Mouse (Mus musculus) midbrain, embryonic 13.5 days (tissue): ENCODE measurements at regions not wholly inside any gene's neighbourhood (a gene's known extent, or its start where the extent isn't known, plus 50 kb on each side); places are given as distances from the start of the nearest gene placed in this dataset.

Source experiments
- ATAC-seq: fragments of 200-750 bp; cut with Nextera tagmentation; 2 replicates; pipeline ENCODE4 v1.8.0; 2017; ENCODE audit warnings: mild to moderate bottlenecking, moderate TSS enrichment, moderate library complexity
- H3K27ac ChIP-seq: fragments of 300-500 bp; sonication (generic); 2 replicates; pipeline ENCODE4 v1.5.1; 2015; ENCODE audit warnings: inconsistent platforms, mild to moderate bottlenecking, moderate library complexity
- H3K27me3 ChIP-seq: fragments of 300-500 bp; sonication (generic); 2 replicates; pipeline ENCODE4 v1.6.1; 2015; ENCODE audit warnings: mild to moderate bottlenecking, inconsistent platforms
- H3K36me3 ChIP-seq: fragments of 300-500 bp; sonication (generic); 2 replicates; pipeline ENCODE4 v1.6.1; 2015; ENCODE audit warnings: mild to moderate bottlenecking, inconsistent platforms
- H3K4me1 ChIP-seq: fragments of 300-500 bp; sonication (generic); replicated peaks from 2 replicates; pipeline ENCODE4 v1.6.1; 2015; ENCODE audit warnings: inconsistent platforms
- H3K4me2 ChIP-seq: fragments of 300-500 bp; sonication (generic); replicated peaks from 2 replicates; pipeline ENCODE4 v1.6.1; 2015; ENCODE audit warnings: moderate library complexity, mild to moderate bottlenecking, inconsistent platforms
- H3K4me3 ChIP-seq: fragments of 300-500 bp; sonication (generic); replicated peaks from 2 replicates; pipeline ENCODE4 v1.5.1; 2015; ENCODE audit warnings: mild to moderate bottlenecking, inconsistent platforms
- H3K9ac ChIP-seq: fragments of 300-500 bp; sonication (generic); replicated peaks from 2 replicates; pipeline ENCODE4 v1.6.1; 2015; ENCODE audit warnings: mild to moderate bottlenecking, inconsistent platforms
- H3K9me3 ChIP-seq: fragments of 300-500 bp; sonication (generic); 2 replicates; pipeline ENCODE4 v1.6.1; 2016; ENCODE audit warnings: mild to moderate bottlenecking, inconsistent platforms
- WGBS: fragments of 180-500 bp; shearing (Covaris S2); methylation state at CpG from one replicate; pipeline ENCODE4 v1.1.7; 2015; 5-methylcytosine and 5-hydroxymethylcytosine counted together

DNA sequence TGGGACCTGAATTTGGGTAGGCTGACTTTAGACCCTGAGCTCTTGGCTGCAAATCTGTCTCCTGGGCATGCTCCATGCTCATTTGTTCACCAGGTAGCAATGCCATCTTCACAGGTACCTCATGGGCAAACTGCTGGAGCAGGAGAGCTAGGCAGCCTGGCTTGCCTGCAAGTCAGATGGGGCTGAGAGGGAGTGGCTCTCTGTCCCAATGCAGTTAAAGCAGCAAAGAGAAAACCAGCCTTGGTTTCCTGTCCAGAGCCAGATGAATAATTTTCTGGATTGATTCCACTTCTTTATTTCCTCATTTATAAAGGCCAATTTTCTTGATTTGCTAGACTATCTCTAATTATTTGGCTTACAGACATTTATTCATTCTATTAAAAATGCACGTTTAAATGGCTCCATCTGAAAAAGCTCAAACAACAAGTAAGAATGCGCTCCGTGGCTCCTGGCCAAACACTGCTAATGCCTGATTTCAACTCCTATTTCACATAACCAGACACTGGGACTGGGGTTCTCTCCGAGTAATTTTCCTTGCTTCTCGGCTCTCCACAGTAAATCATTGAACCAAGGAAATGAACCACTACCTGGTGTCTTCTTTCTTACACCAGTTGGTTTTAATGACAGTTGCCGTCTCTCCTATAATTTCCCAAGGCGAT, 60.5 kb downstream of the Rsl24d1 start:
- ATAC-seq, result no peak
- no peaks in the 10 kb centered on the region for H3K27me3 ChIP-seq
- H3K9ac ChIP-seq, result no peak overlapping the region
- H3K4me2 ChIP-seq, result no peak overlapping the region
- H3K4me3 ChIP-seq, result no peak overlapping the region
- 0 out of 2 replicates have a peak, but pooled peaks cover 4% of the 10 kb centered on the region for H3K9me3 ChIP-seq
- 83% methylated on average over 7 of the region's 7 CpGs for WGBS
- H3K27ac ChIP-seq, result no peak overlapping the region
- H3K36me3 ChIP-seq, result no peaks in the 10 kb centered on the region
- no peaks in the 10 kb centered on the region for H3K4me1 ChIP-seq

GRCm38 (mm10) chr9:73176645-73177044, 63.4 kb downstream of the Rsl24d1 start:
- Histone ChIP-seq H3K9me3 (no peaks in the 10 kb centered on the region), H3K36me3 (no peaks in the 10 kb centered on the region), H3K27me3 (no peaks in the 10 kb centered on the region), H3K9ac (no peak overlapping the region), H3K27ac (no peak overlapping the region), H3K4me3 (no peak overlapping the region), H3K4me2 (no peak overlapping the region), H3K4me1 (no peaks in the 10 kb centered on the region)
- ATAC-seq, result no peak

DNA sequence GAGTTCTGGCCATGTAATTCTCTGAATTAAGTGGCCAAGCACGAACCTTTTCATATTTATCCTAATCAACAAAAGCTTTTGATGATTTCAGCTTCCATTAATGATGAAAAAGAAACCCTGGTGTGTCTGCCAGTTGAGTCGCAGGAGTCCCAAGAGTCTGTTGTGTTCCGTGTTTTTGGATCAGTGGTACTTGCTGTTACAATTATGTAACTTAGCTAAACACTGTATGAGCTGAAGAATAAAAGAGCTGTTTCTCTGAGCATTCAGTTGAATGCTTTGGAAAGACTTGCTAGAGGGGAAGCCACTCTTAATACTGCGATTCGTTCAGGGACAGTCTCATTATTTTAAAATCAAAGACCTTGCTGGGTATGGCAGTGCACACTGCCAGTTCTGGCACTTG, 70.1 kb downstream of the Rsl24d1 start:
- Histone ChIP-seq H3K36me3 (no peaks in the 10 kb centered on the region), H3K27ac (no peak overlapping the region), H3K9me3 (no peaks in the 10 kb centered on the region), H3K27me3 (no peaks in the 10 kb centered on the region), H3K4me2 (no peak overlapping the region), H3K4me1 (no peaks in the 10 kb centered on the region), H3K9ac (no peak overlapping the region), H3K4me3 (no peak overlapping the region)
- ATAC-seq, result no peak
- 73% methylated on average over 5 of the region's 5 CpGs for WGBS

DNA sequence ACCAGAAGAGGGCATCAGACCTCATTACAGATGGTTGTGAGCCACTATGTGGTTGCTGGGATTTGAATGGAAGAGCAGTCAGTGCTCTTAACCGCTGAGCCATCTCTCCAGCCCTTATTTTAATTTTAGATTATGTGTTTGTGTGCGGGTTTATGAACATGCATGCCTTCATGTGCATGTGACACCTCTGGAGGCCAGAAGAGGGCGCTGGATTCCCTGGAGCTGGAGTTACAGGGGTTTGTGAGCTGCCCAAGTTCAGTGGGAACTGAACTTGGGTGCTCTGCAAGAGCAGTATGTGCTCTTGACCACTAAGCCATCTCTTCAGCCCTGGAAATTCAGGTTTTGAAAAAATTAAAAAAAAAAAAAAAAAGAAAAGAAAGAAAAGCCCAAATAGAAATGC, 71.7 kb downstream of the Rsl24d1 start:
- no peaks in the 10 kb centered on the region for H3K27me3 ChIP-seq
- no peak overlapping the region for H3K27ac ChIP-seq
- no peak overlapping the region for H3K4me3 ChIP-seq
- no peak for ATAC-seq
- H3K4me1 ChIP-seq, result no peaks in the 10 kb centered on the region
- no peaks in the 10 kb centered on the region for H3K9me3 ChIP-seq
- no peak overlapping the region for H3K9ac ChIP-seq
- WGBS, result 41% methylated on average over 3 of the region's 3 CpGs
- no peaks in the 10 kb centered on the region for H3K36me3 ChIP-seq
- H3K4me2 ChIP-seq, result no peak overlapping the region

GRCm38 (mm10) chr9:73192271-73192785, 79.1 kb downstream of the Rsl24d1 start:
- H3K9me3 ChIP-seq, result no peaks in the 10 kb centered on the region
- WGBS, result 21% methylated on average over 11 of the region's 11 CpGs
- no peak overlapping the region for H3K9ac ChIP-seq
- no peak overlapping the region for H3K4me3 ChIP-seq
- H3K27ac ChIP-seq, result no peak overlapping the region
- no peaks in the 10 kb centered on the region for H3K36me3 ChIP-seq
- peaks cover 7% of the 10 kb centered on the region for H3K4me1 ChIP-seq
- no peak overlapping the region; the same call in 1 of the 2 replicates for H3K4me2 ChIP-seq
- ATAC-seq, result no peak
- H3K27me3 ChIP-seq, result no peaks in the 10 kb centered on the region

DNA sequence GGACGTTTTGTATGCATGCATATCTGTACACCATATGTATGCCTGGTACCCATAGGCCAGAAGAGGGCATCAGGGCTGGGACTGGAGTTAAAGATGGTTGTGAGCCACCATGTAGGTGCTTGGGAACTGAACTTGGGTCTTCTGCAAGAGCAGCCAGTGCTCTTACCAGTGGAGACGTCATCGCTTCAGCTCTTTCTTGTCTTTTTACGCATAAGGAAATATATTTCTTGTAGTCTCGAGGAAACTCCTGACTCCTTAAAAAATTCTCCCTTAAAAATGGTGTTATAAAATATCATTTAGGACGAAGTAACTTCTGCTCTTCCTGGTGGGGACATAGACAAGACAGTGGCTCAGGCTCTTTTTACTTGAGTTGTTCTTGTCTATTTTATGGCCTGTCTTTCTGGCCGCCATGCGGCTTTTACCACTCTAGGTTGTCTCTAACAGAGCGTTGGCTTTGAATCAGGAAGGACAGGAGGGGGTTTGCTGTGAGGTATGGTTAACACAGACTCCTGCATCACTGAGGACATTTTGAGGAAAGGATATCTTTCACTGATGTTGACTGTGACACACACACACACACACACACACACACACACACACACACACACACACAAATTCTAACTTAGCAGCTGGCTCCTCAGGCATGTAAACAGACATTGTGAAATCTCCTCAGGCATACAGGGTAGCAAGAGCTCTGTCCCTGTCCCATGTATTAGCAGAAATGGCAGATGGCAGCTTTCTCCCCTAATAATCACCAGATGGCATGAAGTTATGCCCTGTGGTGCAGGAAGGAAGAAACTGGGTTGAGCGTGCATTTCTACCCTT, 85.2 kb downstream of the Rsl24d1 start:
- Histone ChIP-seq H3K9ac (no peak overlapping the region), H3K4me1 (no peaks in the 10 kb centered on the region), H3K9me3 (no peaks in the 10 kb centered on the region), H3K36me3 (no peaks in the 10 kb centered on the region), H3K27ac (no peak overlapping the region), H3K27me3 (no peaks in the 10 kb centered on the region), H3K4me2 (no peak overlapping the region), H3K4me3 (no peak overlapping the region)
- no peak for ATAC-seq
- WGBS, result 89% methylated on average over 10 of the region's 10 CpGs

DNA sequence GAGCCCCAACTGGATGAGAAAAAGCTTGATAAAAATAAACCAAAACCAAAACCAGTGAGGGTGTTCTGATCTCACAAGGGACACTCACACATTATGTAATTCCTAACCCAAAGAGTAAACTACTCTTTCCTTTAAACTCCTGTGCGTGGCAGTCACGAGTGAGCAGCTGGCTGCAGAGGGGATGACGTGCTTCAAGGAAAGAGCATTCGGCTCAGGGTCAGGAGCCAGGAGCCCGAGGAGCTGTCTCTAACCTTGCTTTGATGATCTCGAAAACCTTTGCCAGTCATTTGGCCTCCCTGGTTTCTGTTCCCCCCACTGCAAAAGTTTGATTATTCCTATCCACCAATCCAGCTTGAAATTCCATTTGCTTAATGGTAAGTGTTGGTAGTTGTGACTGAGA, 109.9 kb downstream of the Rsl24d1 start:
- no peaks in the 10 kb centered on the region for H3K36me3 ChIP-seq
- no peak for ATAC-seq
- H3K4me2 ChIP-seq, result no peak overlapping the region
- H3K4me3 ChIP-seq, result no peak overlapping the region
- H3K27me3 ChIP-seq, result no peaks in the 10 kb centered on the region
- H3K9me3 ChIP-seq, result no peaks in the 10 kb centered on the region
- no peaks in the 10 kb centered on the region for H3K4me1 ChIP-seq
- H3K27ac ChIP-seq, result no peak overlapping the region
- WGBS, result 73% methylated on average over 6 of the region's 6 CpGs
- no peak overlapping the region for H3K9ac ChIP-seq

- no peaks in the 10 kb centered on the region for H3K27me3 ChIP-seq
- WGBS, result 83% methylated on average over 5 of the region's 5 CpGs
- no peak overlapping the region for H3K27ac ChIP-seq
- no peaks in the 10 kb centered on the region for H3K9me3 ChIP-seq
- no peak for ATAC-seq
- no peak overlapping the region for H3K4me3 ChIP-seq
- no peaks in the 10 kb centered on the region for H3K36me3 ChIP-seq
- H3K4me2 ChIP-seq, result no peak overlapping the region
- H3K9ac ChIP-seq, result no peak overlapping the region
- peaks cover 7% of the 10 kb centered on the region for H3K4me1 ChIP-seq
Observed at GRCm38 (mm10) chr9:73240188-73240587, 127.0 kb downstream of the Rsl24d1 start.

GRCm38 (mm10) chr9:73242521-73243308, 129.5 kb downstream of the Rsl24d1 start:
- no peak; the same call in 1 of the 2 replicates for ATAC-seq
- H3K4me2 ChIP-seq, result no peak overlapping the region
- peak overlapping the region; percentile 35; the same call in 1 of the 2 replicates for H3K27ac ChIP-seq
- H3K4me1 ChIP-seq, result peaks cover 7% of the 10 kb centered on the region
- no peaks in the 10 kb centered on the region for H3K36me3 ChIP-seq
- no peaks in the 10 kb centered on the region for H3K9me3 ChIP-seq
- H3K4me3 ChIP-seq, result no peak overlapping the region
- H3K9ac ChIP-seq, result no peak overlapping the region
- no peaks in the 10 kb centered on the region for H3K27me3 ChIP-seq
- 50% methylated on average over 4 of the region's 4 CpGs for WGBS

DNA sequence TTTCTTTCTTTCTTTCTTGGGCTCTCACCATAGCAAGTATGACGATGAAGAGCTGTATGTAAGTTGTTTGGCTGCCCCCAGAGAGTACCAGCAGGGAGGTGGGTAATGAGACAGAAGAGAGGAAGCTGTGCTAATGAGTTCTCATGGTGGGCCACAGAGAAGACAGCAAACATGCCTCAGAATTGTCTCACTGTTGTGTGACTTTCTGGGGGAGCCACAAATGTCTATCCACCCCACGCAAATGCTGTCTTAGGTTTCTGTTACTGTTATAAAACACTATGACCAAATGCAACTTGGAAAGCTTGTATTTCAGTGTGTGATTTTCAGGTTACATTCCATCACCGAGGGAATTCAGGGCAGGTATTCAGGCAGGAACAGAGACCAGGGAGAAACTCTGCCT, 131.0 kb downstream of the Rsl24d1 start:
- Histone ChIP-seq H3K27me3 (no peaks in the 10 kb centered on the region), H3K9ac (no peak overlapping the region), H3K4me1 (peaks cover 7% of the 10 kb centered on the region), H3K36me3 (no peaks in the 10 kb centered on the region), H3K4me2 (no peak overlapping the region), H3K27ac (no peak overlapping the region), H3K9me3 (no peaks in the 10 kb centered on the region), H3K4me3 (no peak overlapping the region)
- ATAC-seq, result no peak
- 80% methylated on average over 3 of the region's 3 CpGs for WGBS

GRCm38 (mm10) chr9:73245524-73245923, 132.3 kb downstream of the Rsl24d1 start:
- WGBS, result 88% methylated on average over 7 of the region's 7 CpGs
- H3K36me3 ChIP-seq, result no peaks in the 10 kb centered on the region
- no peak overlapping the region for H3K27ac ChIP-seq
- ATAC-seq, result no peak
- H3K27me3 ChIP-seq, result no peaks in the 10 kb centered on the region
- no peak overlapping the region for H3K9ac ChIP-seq
- H3K4me3 ChIP-seq, result no peak overlapping the region
- H3K9me3 ChIP-seq, result no peaks in the 10 kb centered on the region
- no peak overlapping the region for H3K4me2 ChIP-seq
- H3K4me1 ChIP-seq, result peaks cover 7% of the 10 kb centered on the region

DNA sequence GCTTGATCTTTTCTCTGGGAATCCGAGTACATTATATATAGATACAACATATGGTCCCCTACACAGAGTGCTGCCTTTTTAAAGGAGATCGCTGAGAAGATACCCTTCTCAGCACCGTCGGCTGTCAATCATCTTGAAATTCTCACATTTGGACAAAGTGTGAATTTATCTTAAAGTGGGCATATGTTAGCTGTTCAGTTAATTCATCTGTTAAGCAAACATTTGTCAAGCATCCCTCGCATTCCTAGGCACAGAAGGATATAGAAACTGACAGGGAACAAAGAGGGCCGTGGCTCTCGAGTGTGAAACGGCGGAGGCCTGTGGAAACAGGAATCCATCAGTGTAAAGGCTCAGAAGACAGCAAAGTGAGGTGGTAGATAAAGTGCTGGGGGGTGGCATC, 144.9 kb downstream of the Rsl24d1 start:
- H3K27ac ChIP-seq, result no peak overlapping the region
- no peaks in the 10 kb centered on the region for H3K9me3 ChIP-seq
- ATAC-seq, result no peak
- no peak overlapping the region for H3K4me2 ChIP-seq
- no peak overlapping the region for H3K4me3 ChIP-seq
- no peaks in the 10 kb centered on the region for H3K27me3 ChIP-seq
- no peak overlapping the region for H3K9ac ChIP-seq
- 71% methylated on average over 9 of the region's 9 CpGs for WGBS
- no peaks in the 10 kb centered on the region for H3K4me1 ChIP-seq
- no peaks in the 10 kb centered on the region for H3K36me3 ChIP-seq
